Mouse (Mus musculus): ENCODE measurements around the gene Flad1. TPM values are rescaled to one million over a fixed set of nuclear protein-coding genes. Genes with fewer than 3 reads are reported as not detected.
A peak's percentile ranks its signal among the peaks of the same experiment; 100 is the strongest.

The Flad1 gene
- polyA plus RNA-seq, 1 experiment, result 40.7 TPM

- DNase-seq (ENCODE audit: low read depth, low spot score), result no peak
- WGBS, result 76% methylated on average over 16 of the region's 16 CpGs
These were observed 3.2 kb downstream of the Flad1 start for GRCm38 (mm10) chr3:89408448-89408847.

GRCm38 (mm10) chr3:89406887-89407286 is 4.8 kb downstream of the Flad1 start:
- no peak for DNase-seq (ENCODE audit: low read depth, low spot score)

GRCm38 (mm10) chr3:89402693-89403092 is 9.0 kb downstream of the Flad1 start, which contains the start of gene Lenep:
Gene Lenep, minus strand, starts transcription at chr3:89402793.
- no peak for DNase-seq (ENCODE audit: low read depth, low spot score)
- WGBS, result 83% methylated on average over 5 of the region's 5 CpGs

More at GRCm38 (mm10) chr3:89406887-89407286, 4.8 kb downstream of the Flad1 start:
- 70% methylated on average over 6 of the region's 6 CpGs for WGBS

- 80% methylated on average over 7 of the region's 7 CpGs for WGBS
- no peak for DNase-seq (ENCODE audit: low read depth, low spot score)
These were observed 10.3 kb downstream of the Flad1 start for GRCm38 (mm10) chr3:89401329-89401728.

GRCm38 (mm10) chr3:89396654-89397005 is 15.0 kb downstream of the Flad1 start:
- DNase-seq (ENCODE audit: low read depth, low spot score), result no peak
- WGBS, result 2% methylated on average over 4 of the region's 4 CpGs

- DNase-seq (ENCODE audit: low read depth, low spot score), result no peak
- 1% methylated on average over 44 of the region's 44 CpGs for WGBS
These were observed 15.6 kb downstream of the Flad1 start for GRCm38 (mm10) chr3:89395806-89396653.

- no peak for DNase-seq (ENCODE audit: low read depth, low spot score)
- 3% methylated on average over 10 of the region's 10 CpGs for whole genome bisulfite sequencing
These were observed 16.3 kb downstream of the Flad1 start for GRCm38 (mm10) chr3:89395419-89395805.

- 1% methylated on average over 12 of the region's 12 CpGs for WGBS
- DNase-seq (ENCODE audit: low read depth, low spot score), result no peak
These were observed 16.8 kb downstream of the Flad1 start for GRCm38 (mm10) chr3:89394894-89395256.

- under 1% methylated on average over 41 of the region's 42 CpGs for WGBS
- no peak for DNase-seq (ENCODE audit: low read depth, low spot score)
These were observed 17.4 kb downstream of the Flad1 start, which contains the start of gene Zbtb7b for GRCm38 (mm10) chr3:89394006-89394893. Gene Zbtb7b, minus strand, starts transcription at chr3:89394776.

GRCm38 (mm10) chr3:89393605-89394004 is 18.1 kb downstream of the Flad1 start:
- peak; percentile 87 for DNase-seq (ENCODE audit: low read depth, low spot score)
- under 1% methylated on average over 15 of the region's 15 CpGs for WGBS

GRCm38 (mm10) chr3:89392871-89393311 is 18.8 kb downstream of the Flad1 start:
- WGBS, result under 1% methylated on average over 23 of the region's 24 CpGs
- DNase-seq (ENCODE audit: low read depth, low spot score), result no peak

GRCm38 (mm10) chr3:89391663-89392511 is 19.8 kb downstream of the Flad1 start:
- 1% methylated on average over 46 of the region's 56 CpGs for WGBS
- no peak for DNase-seq (ENCODE audit: low read depth, low spot score)

GRCm38 (mm10) chr3:89390699-89391662 is 20.7 kb downstream of the Flad1 start:
- DNase-seq (ENCODE audit: low read depth, low spot score), result no peak
- WGBS, result 7% methylated on average over 19 of the region's 19 CpGs

- WGBS, result 9% methylated on average over 5 of the region's 5 CpGs
- no peak for DNase-seq (ENCODE audit: low read depth, low spot score)
These were observed 21.6 kb downstream of the Flad1 start for GRCm38 (mm10) chr3:89390111-89390515.

- WGBS, result 27% methylated on average over 6 of the region's 6 CpGs
- no peak for DNase-seq (ENCODE audit: low read depth, low spot score)
These were observed 22.5 kb downstream of the Flad1 start for GRCm38 (mm10) chr3:89388901-89389740.

- 26% methylated on average over 11 of the region's 11 CpGs for WGBS
- peak; percentile 92 for DNase-seq (ENCODE audit: low read depth, low spot score)
These were observed 23.4 kb downstream of the Flad1 start for GRCm38 (mm10) chr3:89388134-89388881.

GRCm38 (mm10) chr3:89387632-89388031 is 24.0 kb downstream of the Flad1 start:
- WGBS, result 30% methylated on average over 11 of the region's 11 CpGs
- DNase-seq (ENCODE audit: low read depth, low spot score), result no peak

All from large intestine, adult 2 months (tissue).